Mouse (Mus musculus): ENCODE data around the gene Tcf3. TPM values are rescaled to one million over a fixed set of nuclear protein-coding genes. Genes with fewer than 3 reads are reported as not detected.

Tcf3 gene
- 82.3 and 82.6 TPM in 2 replicates for polyA plus RNA-seq (2015; fragmentation: Nextera tagmentation; extraction: Ambion mirVana)

GRCm38 (mm10) chr10:80433513-80434232 lies at the start of gene Tcf3:
Gene Tcf3, minus strand, starts transcription at chr10:80433647.

GRCm38 (mm10) chr10:80406684-80407501 lies 26.6 kb downstream of the Tcf3 start, which contains the start of gene Uqcr11:
Gene Uqcr11, minus strand, starts transcription at chr10:80406830.

GRCm38 (mm10) chr10:80399191-80399972 lies 34.1 kb downstream of the Tcf3 start, which contains the start of gene Mbd3:
Gene Mbd3, minus strand, starts transcription at chr10:80399550.

GRCm38 (mm10) chr10:80387522-80387959 lies 45.9 kb downstream of the Tcf3 start, which contains the start of gene Mex3d:
Gene Mex3d, minus strand, starts transcription at chr10:80387659.

Other genes with a start within 250 kb of the Tcf3 start
- 34.1 and 39.0 TPM in 2 replicates for gene Mum1, start 207.2 kb downstream of the Tcf3 start, polyA plus RNA-seq (2015; fragmentation: Nextera tagmentation; extraction: Ambion mirVana)
- gene Ndufs7, start 184.5 kb downstream of the Tcf3 start, polyA plus RNA-seq (2015; fragmentation: Nextera tagmentation; extraction: Ambion mirVana), result 272 and 282 TPM in 2 replicates
- gene Gamt, start 172.6 kb downstream of the Tcf3 start, polyA plus RNA-seq (2015; fragmentation: Nextera tagmentation; extraction: Ambion mirVana), result 6.0 and 8.6 TPM in 2 replicates
- 45.5 and 45.9 TPM in 2 replicates for gene Dazap1, start 172.2 kb downstream of the Tcf3 start, polyA plus RNA-seq (2015; fragmentation: Nextera tagmentation; extraction: Ambion mirVana)
- gene Rps15, start 141.2 kb downstream of the Tcf3 start, polyA plus RNA-seq (2015; fragmentation: Nextera tagmentation; extraction: Ambion mirVana), result 877 and 915 TPM in 2 replicates
- 0.12 and 0.13 TPM in 2 replicates for gene Apc2, start 137.7 kb downstream of the Tcf3 start, polyA plus RNA-seq (2015; fragmentation: Nextera tagmentation; extraction: Ambion mirVana)
- gene 2310011J03Rik, start 113.1 kb downstream of the Tcf3 start, polyA plus RNA-seq (2015; fragmentation: Nextera tagmentation; extraction: Ambion mirVana), result 51.7 and 54.7 TPM in 2 replicates
- 5.2 and 5.4 TPM in 2 replicates for gene Pcsk4, start 104.1 kb downstream of the Tcf3 start, polyA plus RNA-seq (2015; fragmentation: Nextera tagmentation; extraction: Ambion mirVana)
- 5.7 and 6.7 TPM in 2 replicates for gene Reep6, start 103.7 kb downstream of the Tcf3 start, polyA plus RNA-seq (2015; fragmentation: Nextera tagmentation; extraction: Ambion mirVana)
- 3.7 and 3.8 TPM in 2 replicates for gene Adamtsl5, start 85.2 kb downstream of the Tcf3 start, polyA plus RNA-seq (2015; fragmentation: Nextera tagmentation; extraction: Ambion mirVana)
- gene Plk5, start 77.2 kb downstream of the Tcf3 start, polyA plus RNA-seq (2015; fragmentation: Nextera tagmentation; extraction: Ambion mirVana), result 0.12 TPM in 1 of 2 replicates, not detected in the other
- 2.8 TPM in 2 replicates for gene Mex3d, start 46.0 kb downstream of the Tcf3 start, polyA plus RNA-seq (2015; fragmentation: Nextera tagmentation; extraction: Ambion mirVana)
- 57.4 and 67.9 TPM in 2 replicates for gene Mbd3, start 34.1 kb downstream of the Tcf3 start, polyA plus RNA-seq (2015; fragmentation: Nextera tagmentation; extraction: Ambion mirVana)
- gene Uqcr11, start 26.8 kb downstream of the Tcf3 start, polyA plus RNA-seq (2015; fragmentation: Nextera tagmentation; extraction: Ambion mirVana), result 586 and 595 TPM in 2 replicates
- gene Onecut3, start 61.2 kb upstream of the Tcf3 start, polyA plus RNA-seq (2015; fragmentation: Nextera tagmentation; extraction: Ambion mirVana), result not detected in 2 replicates
- 0.12 and 0.22 TPM in 2 replicates for gene Atp8b3, start 105.5 kb upstream of the Tcf3 start, polyA plus RNA-seq (2015; fragmentation: Nextera tagmentation; extraction: Ambion mirVana)
- 13.4 and 14.4 TPM in 2 replicates for gene Rexo1, start 127.9 kb upstream of the Tcf3 start, polyA plus RNA-seq (2015; fragmentation: Nextera tagmentation; extraction: Ambion mirVana)
- 16.4 and 16.8 TPM in 2 replicates for gene Klf16, start 143.7 kb upstream of the Tcf3 start, polyA plus RNA-seq (2015; fragmentation: Nextera tagmentation; extraction: Ambion mirVana)
- 69.6 and 77.5 TPM in 2 replicates for gene Abhd17a, start 156.7 kb upstream of the Tcf3 start, polyA plus RNA-seq (2015; fragmentation: Nextera tagmentation; extraction: Ambion mirVana)
- gene Scamp4, start 169.2 kb upstream of the Tcf3 start, polyA plus RNA-seq (2015; fragmentation: Nextera tagmentation; extraction: Ambion mirVana), result 39.0 and 42.3 TPM in 2 replicates
- gene Adat3, start 169.2 kb upstream of the Tcf3 start, polyA plus RNA-seq (2015; fragmentation: Nextera tagmentation; extraction: Ambion mirVana), result 5.7 and 6.3 TPM in 2 replicates
- gene Gm49322, start 172.4 kb upstream of the Tcf3 start, polyA plus RNA-seq (2015; fragmentation: Nextera tagmentation; extraction: Ambion mirVana), result 0.82 and 1.6 TPM in 2 replicates
- 67.7 and 75.0 TPM in 2 replicates for gene Csnk1g2, start 189.2 kb upstream of the Tcf3 start, polyA plus RNA-seq (2015; fragmentation: Nextera tagmentation; extraction: Ambion mirVana)
- 16.3 and 18.7 TPM in 2 replicates for gene Btbd2, start 223.4 kb upstream of the Tcf3 start, polyA plus RNA-seq (2015; fragmentation: Nextera tagmentation; extraction: Ambion mirVana)
- 108 and 112 TPM in 2 replicates for gene Mknk2, start 244.5 kb upstream of the Tcf3 start, polyA plus RNA-seq (2015; fragmentation: Nextera tagmentation; extraction: Ambion mirVana)

Data from spleen, postnatal 0 days (tissue).